Mouse (Mus musculus) induced T-regulatory cell, adult 2 months (primary cell): ENCODE measurements around the gene Lypd8.
A peak's percentile ranks its signal among the peaks of the same experiment; 100 is the strongest.
"Not testable (repeated sequence)": the region's sequence is repeated elsewhere in the genome, so short reads cannot be mapped to it uniquely, and the experiment has no call there.

Source experiments
- DNase-seq: peaks from one replicate; pipeline ENCODE4 v3.0.0-alpha.2; 2012; ENCODE audit warnings: low read depth

The Lypd8 gene

GRCm38 (mm10) chr11:58378763-58379278 is at the start of gene Lypd8:
Gene Lypd8, plus strand, starts transcription at chr11:58379043.
- DNase-seq, result no peak

DNA sequence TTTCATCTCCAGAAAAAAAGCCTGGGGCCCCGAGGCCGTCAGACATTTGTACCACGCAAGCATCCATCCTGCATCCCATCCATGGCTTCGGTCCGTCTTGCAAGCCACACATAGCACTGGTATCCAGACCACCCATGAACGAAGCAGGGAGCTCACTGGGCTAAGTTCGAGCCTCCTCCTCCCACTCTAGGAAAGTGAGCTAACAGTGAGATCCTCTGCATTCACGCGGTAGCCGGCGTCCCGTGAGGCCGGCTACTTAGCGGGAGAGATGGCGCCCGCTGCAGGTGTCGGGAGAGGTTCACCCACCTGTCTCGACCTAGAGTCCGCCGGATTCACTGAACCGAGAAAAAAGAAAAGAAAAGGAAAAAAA is 49.0 kb upstream of the Lypd8 start:
- no peak for DNase-seq

- DNase-seq, result peak; percentile 97
These were observed 48.3 kb upstream of the Lypd8 start, which contains the start of the genes Zfp672 and Sh3bp5l for GRCm38 (mm10) chr11:58330276-58331148. Gene Zfp672, minus strand, starts transcription at chr11:58330339. Gene Sh3bp5l, plus strand, starts transcription at chr11:58330724.

DNA sequence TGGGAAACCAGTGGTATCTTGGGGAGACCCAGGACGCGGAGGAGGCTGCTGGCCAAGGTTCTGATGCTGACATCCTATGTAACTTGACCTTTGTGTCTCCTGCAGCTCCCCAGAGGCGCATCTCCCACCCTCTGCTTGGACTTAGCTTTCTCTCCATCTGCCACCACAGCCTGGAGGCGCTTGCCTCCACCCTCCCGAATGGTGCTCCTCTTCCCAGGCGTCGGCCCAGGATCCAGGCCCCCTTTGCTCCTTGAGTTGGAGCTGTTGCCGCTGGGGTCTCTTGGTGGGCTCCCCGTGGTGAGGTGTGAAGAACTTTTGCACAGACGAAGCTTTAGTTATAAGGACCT is 47.7 kb upstream of the Lypd8 start:
- DNase-seq, result no peak

DNA sequence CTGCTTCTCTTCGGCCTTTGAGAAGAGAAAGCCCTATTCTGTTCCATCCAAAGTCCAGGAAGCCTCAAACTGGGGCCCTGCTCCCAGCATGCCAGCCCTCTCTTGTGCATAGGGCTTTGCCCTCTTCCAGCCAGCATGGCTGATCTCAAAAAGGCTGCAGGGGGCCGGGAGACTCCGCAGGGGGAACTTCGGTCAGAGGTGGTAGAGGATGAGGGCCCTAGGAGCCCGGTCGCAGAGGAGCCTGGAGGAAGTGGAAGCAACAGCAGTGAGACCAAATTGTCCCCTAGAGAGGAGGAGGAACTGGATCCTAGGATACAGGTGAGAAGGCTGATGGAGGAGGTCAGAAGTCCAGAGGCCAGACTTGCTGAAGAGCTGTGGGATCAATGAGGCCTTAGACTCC is 47.3 kb upstream of the Lypd8 start:
- no peak for DNase-seq

DNA sequence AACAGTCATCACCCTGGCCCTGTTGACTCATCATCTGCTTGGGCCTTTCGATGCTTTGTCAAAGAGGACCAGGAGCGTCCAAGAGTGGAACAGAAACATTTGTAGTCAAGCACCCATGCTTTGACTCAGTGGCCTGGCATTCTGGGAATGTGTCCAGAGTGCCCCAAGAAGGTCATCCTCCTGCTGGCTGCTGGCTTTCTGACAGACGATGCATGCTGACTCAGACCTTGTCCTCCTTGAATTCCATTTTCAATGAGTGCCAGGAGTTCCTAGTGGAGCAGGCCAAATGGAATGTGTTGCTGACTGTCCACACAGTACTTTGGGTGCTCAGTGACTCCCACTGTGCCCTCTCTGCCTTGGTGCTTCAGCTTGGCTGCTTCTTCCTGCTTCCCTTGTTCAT is 44.1 kb upstream of the Lypd8 start:
- DNase-seq, result no peak

DNA sequence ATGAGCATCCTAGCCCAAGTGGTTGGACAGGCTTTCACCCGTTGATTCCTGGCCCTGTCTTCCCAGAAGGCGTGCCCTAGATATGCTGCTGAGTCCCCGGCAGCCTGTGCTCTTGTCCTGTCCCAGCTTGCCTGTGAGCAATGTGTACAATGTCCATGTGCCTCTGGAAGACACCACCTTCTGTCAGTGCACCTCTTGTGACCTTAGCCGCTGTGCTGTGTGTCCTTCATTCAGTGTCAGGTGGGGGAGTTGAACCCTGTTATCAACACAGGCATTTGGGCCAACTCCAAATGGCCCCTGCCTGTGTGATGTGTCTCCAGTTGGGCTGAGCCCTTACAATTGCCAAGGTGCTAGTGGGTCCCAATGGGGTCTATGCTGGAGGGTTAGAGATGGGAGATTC is 32.1 kb upstream of the Lypd8 start:
- DNase-seq, result no peak

GRCm38 (mm10) chr11:58350628-58351027 is 28.2 kb upstream of the Lypd8 start:
- peak; percentile 44 for DNase-seq

GRCm38 (mm10) chr11:58351179-58351578 is 27.7 kb upstream of the Lypd8 start:
- no peak for DNase-seq

DNA sequence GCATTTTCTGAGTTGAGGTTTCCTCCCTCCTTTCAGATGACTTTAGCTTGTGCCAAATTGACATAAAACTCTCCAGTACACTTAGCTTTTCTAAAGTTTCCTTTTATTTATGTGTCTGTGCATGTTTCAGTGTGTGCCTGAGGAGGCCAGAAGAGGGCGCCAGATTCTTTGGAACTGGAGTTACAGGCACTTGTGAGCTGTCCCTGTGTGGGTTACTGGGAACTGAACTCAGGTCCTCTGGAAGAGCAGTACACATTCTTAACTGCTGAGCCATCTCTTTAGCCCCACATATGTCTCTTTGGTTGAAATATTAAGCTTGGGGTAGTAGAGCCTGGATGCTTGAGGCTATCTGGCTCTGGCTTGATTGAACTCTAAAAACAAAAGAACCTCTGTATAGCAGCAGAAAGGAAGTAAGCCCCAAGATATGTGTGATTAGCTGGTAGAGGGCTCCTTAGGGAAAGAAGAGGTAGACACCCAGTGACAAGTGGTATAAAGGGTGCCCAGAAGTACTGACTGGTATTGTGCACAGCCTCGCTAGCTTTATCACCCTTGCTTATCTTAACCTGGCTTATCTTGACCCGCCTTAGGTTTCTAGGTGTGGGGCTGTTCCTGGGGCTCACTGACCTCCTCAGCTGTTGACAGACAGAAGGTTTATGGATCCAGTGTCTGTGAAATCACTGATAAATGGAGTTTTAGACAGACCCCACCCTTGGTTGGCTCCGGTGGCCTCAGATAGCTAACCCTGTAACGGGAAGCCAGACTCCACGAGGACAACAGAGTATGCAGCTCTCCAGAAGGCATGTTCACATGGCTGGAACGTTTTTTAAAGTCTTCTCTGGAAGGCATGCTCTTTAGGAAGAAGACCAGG is 25.9 kb upstream of the Lypd8 start:
- DNase-seq, result peak; percentile 49

GRCm38 (mm10) chr11:58353709-58354108 is 25.1 kb upstream of the Lypd8 start:
- DNase-seq, result no peak

DNA sequence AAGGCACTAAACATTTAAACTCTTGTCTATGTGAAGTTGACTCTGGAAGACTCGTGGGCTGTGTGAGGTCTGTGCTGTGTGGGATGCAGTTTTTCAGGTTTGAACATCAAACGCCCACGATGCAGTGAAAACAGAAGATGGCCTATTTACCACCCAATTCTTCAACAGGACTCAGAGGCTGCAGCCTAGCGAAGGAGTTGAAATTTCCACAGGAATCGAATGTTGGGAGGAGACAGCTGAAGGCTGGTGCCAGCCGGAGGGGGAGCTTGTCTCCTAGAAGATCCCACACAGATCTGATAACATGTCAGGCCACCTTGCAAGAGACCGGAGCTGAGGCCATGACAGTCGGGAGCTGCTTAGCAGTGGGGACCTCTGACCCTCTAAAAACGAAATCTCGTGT is 24.4 kb upstream of the Lypd8 start:
- DNase-seq, result no peak

DNA sequence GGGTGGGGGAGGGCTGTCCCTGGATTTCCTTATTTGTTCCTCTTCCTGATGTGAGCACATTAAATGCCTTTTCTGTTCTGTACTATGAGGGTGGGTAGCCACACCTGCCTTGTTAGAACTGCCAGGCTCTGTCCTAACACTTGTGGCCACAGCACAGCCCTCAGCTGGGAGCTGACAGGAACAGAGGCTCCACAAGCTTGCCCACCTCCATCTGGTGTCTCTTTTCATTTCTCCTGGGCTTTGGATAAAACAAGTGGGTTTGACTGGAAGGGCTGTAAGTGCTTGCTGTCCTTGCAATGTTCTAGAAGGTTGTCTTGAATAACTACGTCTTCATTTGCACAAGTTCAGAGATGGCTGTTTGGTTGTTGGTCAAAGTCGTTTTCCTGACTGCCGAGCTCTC is 23.9 kb upstream of the Lypd8 start:
- no peak for DNase-seq

DNA sequence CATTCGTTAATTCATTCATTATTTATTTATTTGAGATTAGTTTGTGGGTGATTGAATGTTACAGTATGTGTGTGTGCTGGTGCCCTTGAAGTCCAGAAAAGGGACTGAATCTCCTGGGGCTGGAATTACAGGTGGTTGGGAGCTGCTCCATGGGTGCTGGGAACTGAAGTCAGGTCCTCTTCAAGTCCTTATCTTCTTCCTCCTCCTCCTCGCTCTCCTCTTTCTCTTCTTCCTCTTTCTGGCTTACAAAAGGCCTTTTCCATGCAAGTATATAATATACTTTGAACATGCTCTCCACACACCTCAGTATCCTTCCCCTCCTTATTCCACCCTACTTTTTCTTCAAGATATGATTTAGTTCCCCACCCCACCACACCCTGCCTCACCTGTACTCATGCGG is 21.8 kb upstream of the Lypd8 start:
- DNase-seq, result no peak

GRCm38 (mm10) chr11:58357844-58358534 is 20.9 kb upstream of the Lypd8 start:
- no peak for DNase-seq

DNA sequence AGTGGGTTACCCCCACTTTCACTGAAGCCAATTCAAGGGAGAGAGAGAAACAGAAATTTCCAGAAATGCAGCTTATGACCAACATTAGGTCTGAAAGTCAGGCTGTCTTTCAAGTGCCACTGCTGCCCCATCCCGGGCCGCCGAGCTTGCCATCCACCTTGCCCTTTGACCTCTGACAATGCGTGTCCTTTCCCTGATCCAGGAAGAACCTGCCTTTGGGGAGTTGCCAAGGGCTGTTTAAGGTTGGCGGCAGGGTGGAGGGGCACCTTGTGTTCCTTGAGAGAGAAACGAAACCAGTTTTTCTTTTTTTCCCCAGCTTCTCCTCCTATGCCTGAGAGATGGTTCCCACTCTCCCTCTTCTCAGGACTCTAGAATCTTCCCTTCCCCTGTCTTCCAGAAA is 16.3 kb upstream of the Lypd8 start:
- DNase-seq, result not testable (repeated sequence)

- DNase-seq, result no peak
These were observed 14.4 kb upstream of the Lypd8 start for GRCm38 (mm10) chr11:58364454-58364853.

- DNase-seq, result not testable (repeated sequence)
These were observed 12.7 kb upstream of the Lypd8 start for GRCm38 (mm10) chr11:58366191-58366590.

GRCm38 (mm10) chr11:58377273-58377672 is 1.6 kb upstream of the Lypd8 start:
- no peak for DNase-seq

DNA sequence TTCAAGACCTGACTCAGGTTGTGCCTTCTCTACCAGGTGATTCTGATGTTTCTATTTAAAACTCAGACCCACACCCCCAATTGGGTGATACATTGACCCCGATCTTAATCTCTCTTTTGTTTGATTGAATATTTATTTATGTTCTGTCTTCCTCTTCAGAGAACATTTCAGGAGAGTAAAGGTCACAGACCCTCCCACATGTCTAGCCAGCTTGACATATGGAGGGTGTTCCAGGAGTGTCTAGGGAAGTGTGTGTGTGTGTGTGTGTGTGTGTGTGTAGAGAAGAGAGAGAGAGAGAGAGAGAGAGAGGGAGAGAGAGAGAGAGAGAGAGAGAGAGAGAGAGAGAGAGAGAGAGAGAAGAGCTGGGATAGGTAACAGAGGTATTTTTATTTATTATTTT is 1.2 kb upstream of the Lypd8 start:
- DNase-seq, result no peak

- DNase-seq, result no peak
These were observed 673 bp downstream of the Lypd8 start for GRCm38 (mm10) chr11:58379516-58379915.

DNA sequence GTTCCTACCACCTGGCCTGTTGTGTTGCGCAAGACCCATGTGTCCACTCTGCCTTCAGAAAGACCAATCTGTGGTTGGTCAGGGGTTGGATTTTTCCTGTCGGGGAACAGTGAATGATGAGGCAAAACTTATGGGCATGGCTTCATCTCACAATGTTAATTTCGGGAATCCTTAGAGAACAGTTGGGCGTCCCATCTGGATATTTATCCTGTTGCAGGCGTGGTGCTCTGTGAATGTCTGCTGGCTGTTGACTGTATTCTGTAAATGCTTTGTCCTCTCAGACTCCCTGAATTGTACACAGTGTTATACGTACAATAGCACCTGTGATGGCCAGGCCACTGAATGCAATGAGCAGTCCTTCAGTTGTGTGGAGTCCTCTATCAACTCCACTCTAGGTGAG is 3.6 kb downstream of the Lypd8 start:
- DNase-seq, result no peak
